Mouse (Mus musculus): ENCODE results near the gene Lrrtm4.

Gene Lrrtm4

GRCm38 (mm10) chr6:80328391-80328790 is 309.7 kb downstream of the Lrrtm4 start:
- no peak for DNase-seq (ENCODE audit: low read depth, low spot score)

GRCm38 (mm10) chr6:80331751-80332150 is 313.1 kb downstream of the Lrrtm4 start:
- no peak for DNase-seq (ENCODE audit: low read depth, low spot score)

DNA sequence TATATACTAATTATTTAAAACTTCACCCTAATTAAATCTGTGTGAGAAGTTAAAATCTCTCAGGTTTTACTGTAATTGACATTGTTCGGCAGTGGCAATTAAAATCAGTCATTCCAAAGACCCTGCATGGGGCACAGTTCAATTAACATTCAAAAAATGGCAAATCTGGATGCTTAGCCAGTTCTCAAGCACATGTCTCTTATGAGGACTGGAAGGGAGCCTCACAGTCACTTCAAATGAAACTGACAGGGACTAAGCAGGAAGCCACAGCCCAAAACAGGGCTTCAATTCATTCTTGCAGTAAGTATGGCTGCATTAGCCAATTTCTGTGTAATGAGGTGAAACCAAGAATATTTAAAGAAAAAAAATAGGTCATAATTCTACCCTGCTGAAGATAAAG is 333.6 kb downstream of the Lrrtm4 start:
- DNase-seq (ENCODE audit: low read depth, low spot score): no peak

GRCm38 (mm10) chr6:80357092-80357491 is 338.4 kb downstream of the Lrrtm4 start:
- DNase-seq (ENCODE audit: low read depth, low spot score): no peak

DNA sequence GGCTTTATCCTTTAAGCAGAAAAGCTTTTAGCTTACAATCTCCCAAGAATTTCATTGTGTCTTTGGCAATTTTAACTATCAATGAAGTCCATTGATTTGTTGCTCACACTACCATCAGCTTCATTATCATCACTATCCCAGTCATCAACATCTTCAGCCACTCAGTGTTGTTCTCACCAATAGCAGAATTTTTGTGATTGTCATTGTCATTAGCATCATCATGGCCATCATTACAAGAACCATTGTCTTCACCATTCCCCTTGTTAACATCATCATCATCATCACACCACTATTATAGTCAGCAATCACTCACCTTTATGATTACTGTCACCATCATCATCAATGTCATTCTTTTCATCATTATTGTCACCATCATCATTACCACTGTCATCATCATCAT is 344.9 kb downstream of the Lrrtm4 start:
- no peak for DNase-seq (ENCODE audit: low read depth, low spot score)

GRCm38 (mm10) chr6:80366532-80366931 is 347.9 kb downstream of the Lrrtm4 start:
- DNase-seq (ENCODE audit: low read depth, low spot score): no peak

DNA sequence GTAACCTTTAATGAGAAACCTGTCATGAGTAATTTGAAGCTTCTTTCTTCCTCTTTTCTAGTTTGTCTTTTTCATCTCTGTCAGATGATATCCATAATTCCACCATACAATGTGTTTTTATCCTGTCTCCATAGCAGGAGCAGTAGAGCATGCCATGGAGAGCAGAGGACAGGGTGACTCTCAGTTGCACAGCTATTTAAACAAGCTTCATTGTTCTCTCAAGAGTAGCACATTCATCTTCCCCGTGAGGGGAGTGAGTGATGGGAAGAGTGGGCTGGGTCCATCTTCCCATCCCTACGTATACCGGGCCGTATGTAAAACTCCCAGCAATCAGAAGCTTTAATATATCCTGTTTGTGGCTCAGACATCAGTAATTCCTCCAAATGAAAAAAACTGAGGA is 370.9 kb downstream of the Lrrtm4 start:
- DNase-seq (ENCODE audit: low read depth, low spot score): no peak

GRCm38 (mm10) chr6:80406757-80407156 is 388.1 kb downstream of the Lrrtm4 start:
- no peak for DNase-seq (ENCODE audit: low read depth, low spot score)

- no peak for DNase-seq (ENCODE audit: low read depth, low spot score)
Measured at GRCm38 (mm10) chr6:80440135-80440534, 421.5 kb downstream of the Lrrtm4 start.

- DNase-seq (ENCODE audit: low read depth, low spot score): no peak
Measured at GRCm38 (mm10) chr6:80470546-80470945, 451.9 kb downstream of the Lrrtm4 start.

DNA sequence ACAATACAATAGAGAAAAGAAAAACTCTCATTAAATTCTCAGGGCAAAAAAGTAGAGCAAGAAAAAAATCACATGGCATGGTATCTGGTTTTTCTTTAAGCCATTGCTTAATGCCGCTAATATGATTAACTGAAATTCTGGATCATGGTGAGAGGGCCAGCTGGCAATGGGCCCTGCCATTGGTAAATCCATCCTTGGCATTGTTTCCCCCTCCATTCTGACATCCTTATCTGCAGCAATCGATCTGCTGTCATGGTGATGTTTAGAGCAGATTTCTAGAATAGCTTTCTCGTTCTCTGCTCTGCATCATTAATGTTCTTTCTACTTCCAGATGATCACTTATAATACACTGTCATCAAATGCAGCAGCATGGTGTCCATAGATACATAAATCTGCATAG is 457.5 kb downstream of the Lrrtm4 start:
- DNase-seq (ENCODE audit: low read depth, low spot score): no peak

DNA sequence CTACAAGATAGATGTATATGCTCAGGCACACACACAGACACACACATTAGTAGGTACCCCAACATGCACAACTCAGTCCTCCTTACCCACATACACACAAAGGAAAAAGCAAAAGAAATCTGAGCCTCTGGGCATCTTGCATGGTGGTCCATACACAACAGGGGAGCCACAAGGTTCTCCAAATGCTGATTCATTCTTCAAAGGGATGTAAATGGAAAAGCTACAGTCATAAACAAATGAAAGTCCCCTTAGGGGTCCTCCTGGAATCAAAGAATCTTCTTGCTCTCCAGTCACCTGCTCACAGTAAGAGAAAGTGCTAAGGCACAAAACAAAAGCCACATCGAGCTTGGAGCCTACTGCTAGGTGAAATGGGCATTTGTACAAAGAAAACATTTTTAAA is 526.3 kb downstream of the Lrrtm4 start:
- no peak for DNase-seq (ENCODE audit: low read depth, low spot score)

- no peak for DNase-seq (ENCODE audit: low read depth, low spot score)
Measured at GRCm38 (mm10) chr6:80549907-80550306, 531.2 kb downstream of the Lrrtm4 start.

- DNase-seq (ENCODE audit: low read depth, low spot score): no peak
Measured at GRCm38 (mm10) chr6:80553398-80553797, 534.7 kb downstream of the Lrrtm4 start.

DNA sequence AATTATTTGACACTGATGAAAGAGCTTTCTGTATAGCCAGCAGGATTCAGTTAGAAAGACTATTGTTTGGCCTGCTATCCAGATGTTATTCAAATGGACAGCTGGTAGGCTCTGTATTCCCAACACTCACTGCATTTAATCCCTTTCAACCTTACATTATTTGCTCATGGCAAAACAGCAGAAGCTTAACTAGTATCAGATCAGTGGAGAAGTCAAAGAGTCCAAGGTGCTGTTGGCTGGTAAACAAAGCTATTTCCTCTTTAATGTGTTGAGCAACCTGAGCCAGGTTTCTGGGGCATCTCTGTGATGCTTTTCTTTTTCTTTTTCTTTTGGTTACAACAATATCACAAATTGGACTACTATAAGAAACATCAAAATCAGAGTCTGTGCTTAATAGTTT is 536.3 kb downstream of the Lrrtm4 start:
- DNase-seq (ENCODE audit: low read depth, low spot score): no peak

DNA sequence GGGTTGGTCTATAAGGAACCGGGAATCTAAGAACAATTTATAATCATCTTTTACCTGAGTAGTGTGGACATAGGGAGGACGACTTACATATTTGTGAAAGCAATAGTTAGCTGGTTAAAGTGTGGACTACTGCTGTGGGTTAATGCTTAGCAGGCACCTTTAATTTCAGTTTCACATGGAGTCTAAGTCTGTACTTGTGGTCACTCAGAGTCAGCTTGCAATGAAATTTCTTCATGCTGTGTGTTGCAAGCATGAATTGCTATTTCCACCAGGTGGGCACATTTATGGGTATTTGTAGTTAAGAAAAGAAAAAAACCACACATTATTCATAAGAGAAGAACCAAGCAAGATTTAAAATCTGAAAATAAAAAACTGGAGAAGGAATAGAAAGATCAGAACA is 558.5 kb downstream of the Lrrtm4 start:
- no peak for DNase-seq (ENCODE audit: low read depth, low spot score)

- DNase-seq (ENCODE audit: low read depth, low spot score): no peak
Measured at GRCm38 (mm10) chr6:80582225-80582624, 563.5 kb downstream of the Lrrtm4 start.

DNA sequence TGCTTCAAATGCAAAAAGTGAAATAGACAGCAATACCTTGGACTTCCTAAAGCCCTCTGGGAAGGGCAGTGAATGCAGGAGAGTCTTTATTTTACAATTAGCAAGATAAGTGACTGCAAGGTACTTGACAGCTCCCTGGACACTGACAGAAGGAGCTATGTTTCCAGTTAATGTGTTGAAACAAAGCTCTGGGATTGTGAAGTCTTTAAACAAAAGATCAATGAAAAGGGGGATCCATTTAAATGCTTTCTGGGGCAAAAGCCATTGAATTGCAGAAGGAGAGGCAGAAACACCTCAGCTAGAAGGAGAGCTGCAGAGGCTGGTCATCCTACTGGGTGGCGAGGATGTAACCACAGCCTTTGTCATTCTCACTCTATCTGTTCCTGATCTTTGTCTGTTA is 571.1 kb downstream of the Lrrtm4 start:
- no peak for DNase-seq (ENCODE audit: low read depth, low spot score)

DNA sequence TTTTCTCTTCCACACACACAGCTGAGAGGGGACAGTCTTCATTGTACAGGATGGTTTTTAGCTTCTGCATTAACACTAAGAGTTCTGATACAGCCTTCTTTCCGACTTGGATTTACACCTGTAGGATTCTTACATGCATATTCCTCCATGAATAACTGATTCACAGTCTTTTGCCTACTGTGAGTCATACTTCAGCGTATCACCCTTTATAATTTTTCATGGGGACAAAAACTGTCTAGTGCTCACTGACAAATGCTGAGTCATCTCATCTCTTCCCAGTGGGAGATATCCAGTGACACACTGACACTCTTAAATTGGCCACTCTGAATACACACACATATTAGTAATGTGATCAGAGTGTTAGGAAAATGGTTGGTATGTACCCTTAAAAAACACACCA is 600.8 kb downstream of the Lrrtm4 start:
- DNase-seq (ENCODE audit: low read depth, low spot score): no peak

DNA sequence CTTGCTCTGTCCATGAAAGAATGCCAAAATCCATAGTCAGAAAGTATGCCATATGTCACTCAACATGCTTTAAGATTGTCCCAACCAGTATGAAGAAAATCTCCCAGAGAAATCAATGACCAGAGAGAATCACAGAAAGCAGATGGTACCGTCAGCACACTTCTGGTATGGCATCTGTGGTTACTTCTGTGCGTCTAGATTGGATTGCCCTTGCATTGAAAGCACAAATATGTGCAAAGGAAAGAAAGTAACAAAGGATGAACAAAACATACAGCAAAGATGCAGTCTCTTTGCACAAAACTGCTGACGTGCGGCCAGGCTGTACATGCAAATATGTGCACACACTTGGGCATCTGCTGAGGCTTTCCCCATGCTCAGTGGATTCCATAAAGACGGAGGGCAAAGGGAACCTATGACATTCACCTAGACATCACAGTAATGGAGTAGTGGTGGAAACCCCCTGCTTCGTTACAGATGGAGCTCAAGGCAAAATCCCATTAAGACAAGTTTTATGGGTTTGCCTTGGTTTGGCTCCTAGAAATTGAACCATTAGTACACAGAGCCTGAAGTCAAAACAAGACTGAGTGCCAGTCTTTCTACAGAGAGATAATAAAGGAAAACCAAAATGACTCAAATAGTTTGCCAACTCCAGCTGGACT is 604.1 kb downstream of the Lrrtm4 start:
- DNase-seq (ENCODE audit: low read depth, low spot score): no peak

DNA sequence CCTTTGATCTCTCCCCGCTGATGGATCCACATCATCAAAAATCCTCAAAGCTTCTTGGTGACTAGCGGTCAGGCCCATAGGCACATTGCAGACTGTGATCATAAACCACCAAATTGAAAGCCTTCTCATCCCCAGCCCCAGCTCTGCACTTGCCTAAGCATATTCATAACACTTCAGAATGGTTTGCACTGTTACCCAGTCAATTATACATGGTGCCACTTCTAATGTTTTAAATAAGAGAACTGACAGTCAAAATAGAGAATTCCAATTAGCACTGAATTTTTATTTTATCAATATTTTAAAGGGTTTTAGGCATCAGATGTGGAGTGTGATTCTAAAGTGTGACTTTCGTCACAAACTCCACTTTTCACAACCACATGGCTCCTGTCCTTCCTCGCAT is 606.8 kb downstream of the Lrrtm4 start:
- no peak for DNase-seq (ENCODE audit: low read depth, low spot score)

GRCm38 (mm10) chr6:80662729-80663128 is 644.1 kb downstream of the Lrrtm4 start:
- no peak for DNase-seq (ENCODE audit: low read depth, low spot score)

- DNase-seq (ENCODE audit: low read depth, low spot score): no peak
Measured at GRCm38 (mm10) chr6:80664039-80664438, 645.4 kb downstream of the Lrrtm4 start.

DNA sequence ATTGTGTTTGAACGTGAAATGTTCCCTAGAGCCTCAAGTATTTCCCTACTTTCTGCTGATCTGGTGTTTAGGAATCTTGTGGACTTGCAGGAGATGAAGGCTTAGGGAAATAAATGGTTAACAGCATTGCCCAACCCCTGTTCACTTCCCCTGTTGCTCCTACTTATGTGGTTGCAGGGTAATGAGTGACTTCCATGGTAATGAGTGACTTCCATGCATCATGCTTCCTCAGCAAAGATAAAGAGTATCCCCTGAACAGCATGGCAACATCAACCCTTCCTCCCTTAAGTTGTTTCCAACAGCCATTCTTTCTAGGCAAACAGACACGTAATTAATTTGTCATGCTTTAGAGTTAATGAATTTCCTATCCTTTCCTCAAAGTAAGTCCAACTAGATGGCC is 685.5 kb downstream of the Lrrtm4 start:
- DNase-seq (ENCODE audit: low read depth, low spot score): no peak
